Mouse (Mus musculus) liver, embryonic 14 days (tissue): ENCODE results near the gene Gm10024. TPM values are rescaled to one million over a fixed set of nuclear protein-coding genes. Genes with fewer than 3 reads are reported as not detected.

Experiments used
- polyA plus RNA-seq: library from polyadenylated mRNA; depleted of rRNA; stranded (reverse); fragments of >200 nt; gene quantifications from 2 replicates; pipeline ENCODE4 v1.2.3, GENCODE M21; 2012; rRNA removed

The Gm10024 gene
- not detected in 2 replicates for polyA plus RNA-seq

GRCm38 (mm10) chr10:77711157-77711556, at the start of gene Gm10024:
Gene Gm10024, plus strand, starts transcription at chr10:77711457.

GRCm38 (mm10) chr10:77685895-77686664, 25.2 kb upstream of the Gm10024 start, which contains the start of gene Tspear:
Gene Tspear, plus strand, starts transcription at chr10:77686569.

GRCm38 (mm10) chr10:77690356-77690807, 20.9 kb upstream of the Gm10024 start, which contains the start of gene Gm19402:
Gene Gm19402, minus strand, starts transcription at chr10:77690757.

GRCm38 (mm10) chr10:77697133-77697532, 14.1 kb upstream of the Gm10024 start, which contains the start of gene Gm9508:
Gene Gm9508, minus strand, starts transcription at chr10:77697233.

GRCm38 (mm10) chr10:77706326-77706725, 4.9 kb upstream of the Gm10024 start, which contains the start of gene Gm10272:
Gene Gm10272, plus strand, starts transcription at chr10:77706626.

GRCm38 (mm10) chr10:77715507-77715906, 4.2 kb downstream of the Gm10024 start, which contains the start of gene Gm10142:
Gene Gm10142, plus strand, starts transcription at chr10:77715807.

GRCm38 (mm10) chr10:77720299-77720698, 9.0 kb downstream of the Gm10024 start, which contains the start of gene Krtap12-1:
Gene Krtap12-1, plus strand, starts transcription at chr10:77720599.

GRCm38 (mm10) chr10:77726186-77726585, 14.9 kb downstream of the Gm10024 start, which contains the start of gene Gm10100:
Gene Gm10100, plus strand, starts transcription at chr10:77726486.

GRCm38 (mm10) chr10:77741924-77742688, 30.8 kb downstream of the Gm10024 start, which contains the start of gene Gm18596:
Gene Gm18596, minus strand, starts transcription at chr10:77742638.

GRCm38 (mm10) chr10:77751254-77751653, 40.0 kb downstream of the Gm10024 start, which contains the start of gene Gm9736:
Gene Gm9736, minus strand, starts transcription at chr10:77751354.

GRCm38 (mm10) chr10:77759582-77759981, 48.3 kb downstream of the Gm10024 start, which contains the start of gene Gm3233:
Gene Gm3233, minus strand, starts transcription at chr10:77759682.

Other genes with a start within 250 kb of the Gm10024 start
- gene Fam207a, start 195.7 kb upstream of the Gm10024 start, polyA plus RNA-seq, result 12.7 and 15.4 TPM in 2 replicates
- 7.4 and 9.6 TPM in 2 replicates for gene Itgb2, start 181.2 kb upstream of the Gm10024 start, polyA plus RNA-seq
- gene Pttg1ip, start 129.7 kb upstream of the Gm10024 start, polyA plus RNA-seq, result 38.1 and 43.6 TPM in 2 replicates
- gene Sumo3, start 105.4 kb upstream of the Gm10024 start, polyA plus RNA-seq, result 99.8 and 106 TPM in 2 replicates
- gene Gm49325, start 105.3 kb upstream of the Gm10024 start, polyA plus RNA-seq, result 0.09 and 0.12 TPM in 2 replicates
- gene Ube2g2, start 89.2 kb upstream of the Gm10024 start, polyA plus RNA-seq, result 19.0 and 20.8 TPM in 2 replicates
- 0.03 and 0.10 TPM in 2 replicates for gene Tspear, start 24.9 kb upstream of the Gm10024 start, polyA plus RNA-seq
- gene Gm19402, start 20.7 kb upstream of the Gm10024 start, polyA plus RNA-seq, result not detected in 2 replicates
- not detected in 2 replicates for gene Gm9508, start 14.2 kb upstream of the Gm10024 start, polyA plus RNA-seq
- gene Gm10272, start 4.8 kb upstream of the Gm10024 start, polyA plus RNA-seq, result not detected in 2 replicates
- not detected in 2 replicates for gene Gm10142, start 4.3 kb downstream of the Gm10024 start, polyA plus RNA-seq
- not detected in 2 replicates for gene Krtap12-1, start 9.1 kb downstream of the Gm10024 start, polyA plus RNA-seq
- gene Gm10100, start 15.0 kb downstream of the Gm10024 start, polyA plus RNA-seq, result not detected in 2 replicates
- not detected in 2 replicates for gene Gm18596, start 31.2 kb downstream of the Gm10024 start, polyA plus RNA-seq
- gene Gm9736, start 39.9 kb downstream of the Gm10024 start, polyA plus RNA-seq, result not detected in 2 replicates
- not detected in 2 replicates for gene Gm3233, start 48.2 kb downstream of the Gm10024 start, polyA plus RNA-seq
- gene Gm3238, start 59.9 kb downstream of the Gm10024 start, polyA plus RNA-seq, result not detected in 2 replicates
- not detected in 2 replicates for gene Gm7138, start 65.5 kb downstream of the Gm10024 start, polyA plus RNA-seq
- not detected in 2 replicates for gene Gm3250, start 71.1 kb downstream of the Gm10024 start, polyA plus RNA-seq
- gene Gm7137, start 76.7 kb downstream of the Gm10024 start, polyA plus RNA-seq, result not detected in 2 replicates
- not detected in 2 replicates for gene Gm9639, start 83.6 kb downstream of the Gm10024 start, polyA plus RNA-seq
- not detected in 2 replicates for gene Gm19668, start 87.7 kb downstream of the Gm10024 start, polyA plus RNA-seq
- not detected in 2 replicates for gene Gm9507, start 100.4 kb downstream of the Gm10024 start, polyA plus RNA-seq
- gene Gm2696, start 103.2 kb downstream of the Gm10024 start, polyA plus RNA-seq, result not detected in 2 replicates
- gene Krtap10-4, start 115.6 kb downstream of the Gm10024 start, polyA plus RNA-seq, result not detected in 2 replicates
- gene Krtap10-10, start 124.5 kb downstream of the Gm10024 start, polyA plus RNA-seq, result not detected in 2 replicates
- gene Gm36176, start 135.3 kb downstream of the Gm10024 start, polyA plus RNA-seq, result not detected in 2 replicates
- not detected in 2 replicates for gene Gm10318, start 141.4 kb downstream of the Gm10024 start, polyA plus RNA-seq
- gene Gm3285, start 150.5 kb downstream of the Gm10024 start, polyA plus RNA-seq, result not detected in 2 replicates
- 5.5 and 6.6 TPM in 2 replicates for gene Lrrc3, start 191.1 kb downstream of the Gm10024 start, polyA plus RNA-seq